Mouse (Mus musculus): Measurements from ENCODE around the gene Opcml.

- TF ChIP-seq CTCF (IDR thresholded peaks at IDR 0.05; ENCODE audit: borderline replicate concordance, insufficient read depth, low read length) (no peak), POLR2A (IDR thresholded peaks at IDR 0.05; ENCODE audit: low read depth, low read length) (no peak)
Measured at GRCm38 (mm10) chr9:28490410-28490809, 699.8 kb downstream of the Opcml start.

Data from embryonic fibroblast, embryonic 13.5 days (primary cell).